Mouse (Mus musculus) ES-Bruce4 (cell line): ENCODE results near the gene Ggcx.

Experiments
- CTCF ChIP-seq: IDR thresholded peaks from one replicate; pipeline ENCODE4 v1.8.1; 2011; ENCODE audit warnings: low read depth, low read length
- EP300 ChIP-seq: IDR thresholded peaks from 2 replicates; pipeline ENCODE4 v1.6.1; 2011; ENCODE audit warnings: low read depth, low read length; ENCODE audit not compliant: insufficient read depth
- POLR2A ChIP-seq: IDR thresholded peaks from one replicate; pipeline ENCODE4 v1.8.1; 2011; ENCODE audit warnings: low read length; ENCODE audit not compliant: insufficient read depth

DNA sequence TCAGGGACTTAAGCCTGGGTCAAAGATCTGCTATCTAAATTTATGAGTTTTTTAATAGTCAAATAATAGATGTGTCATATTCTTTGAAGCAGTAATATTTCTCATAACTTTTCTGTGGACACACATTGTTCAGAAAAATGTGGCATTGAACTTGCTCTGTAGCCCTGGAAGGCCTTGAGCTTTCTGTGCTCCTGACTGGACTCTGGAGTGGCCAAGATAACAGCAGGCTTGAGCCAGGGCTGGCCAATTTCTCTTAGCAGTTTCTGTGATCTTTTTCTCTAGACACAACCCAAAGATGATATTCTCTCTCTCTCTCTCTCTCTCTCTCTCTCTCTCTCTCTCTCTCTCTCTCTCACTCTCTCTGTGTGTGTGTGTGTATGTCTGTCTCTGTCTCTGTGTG, 30.9 kb downstream of the Ggcx start:
- TF ChIP-seq CTCF (no peak), EP300 (no peak), POLR2A (no peak)
